Mouse (Mus musculus): ENCODE data around the gene Cfap99. TPM values are rescaled to one million over a fixed set of nuclear protein-coding genes. Genes with fewer than 3 reads are reported as not detected.

The Cfap99 gene
- polyA plus RNA-seq, 1 experiment, result 0.04 TPM

GRCm38 (mm10) chr5:34295141-34295540 lies 6.7 kb downstream of the Cfap99 start:
- Histone ChIP-seq H3K4me1 (ENCODE audit: control insufficient read depth, insufficient read depth, insufficient read length) (no peaks in the 10 kb centered on the region), H3K27me3 (ENCODE audit: control insufficient read depth, insufficient read depth, low read length) (peaks cover 3% of the 10 kb centered on the region), H3K4me3 (ENCODE audit: extremely low read depth, insufficient read depth, insufficient read length) (no peak overlapping the region), H3K27ac (ENCODE audit: insufficient read depth, low read length) (no peak overlapping the region), H3K36me3 (ENCODE audit: control insufficient read depth, insufficient read depth, low read length) (no peaks in the 10 kb centered on the region)
- DNase-seq (ENCODE audit: low read depth in 1 of 2, low spot score in 2 of 2), result no peak
- no peak for TF ChIP-seq POLR2A (IDR thresholded peaks at IDR 0.05; ENCODE audit: low read depth, low read length)
- TF ChIP-seq CTCF (IDR thresholded peaks at IDR 0.05; ENCODE audit: extremely low read depth, insufficient read depth, insufficient read length, insufficient replicate concordance), result no peak
- WGBS, result 95% methylated on average over 2 of the region's 2 CpGs

GRCm38 (mm10) chr5:34298061-34298460 lies 9.7 kb downstream of the Cfap99 start:
- DNase-seq (ENCODE audit: low read depth in 1 of 2, low spot score in 2 of 2), result no peak
- Histone ChIP-seq H3K27ac (ENCODE audit: insufficient read depth, low read length) (no peak overlapping the region), H3K36me3 (ENCODE audit: control insufficient read depth, insufficient read depth, low read length) (no peaks in the 10 kb centered on the region), H3K4me3 (ENCODE audit: extremely low read depth, insufficient read depth, insufficient read length) (no peak overlapping the region), H3K4me1 (ENCODE audit: control insufficient read depth, insufficient read depth, insufficient read length) (no peaks in the 10 kb centered on the region), H3K27me3 (ENCODE audit: control insufficient read depth, insufficient read depth, low read length) (no peaks in the 10 kb centered on the region)
- no peak for TF ChIP-seq POLR2A (IDR thresholded peaks at IDR 0.05; ENCODE audit: low read depth, low read length)
- TF ChIP-seq CTCF (IDR thresholded peaks at IDR 0.05; ENCODE audit: extremely low read depth, insufficient read depth, insufficient read length, insufficient replicate concordance), result no peak
- 70% methylated on average over 4 of the region's 4 CpGs for WGBS

GRCm38 (mm10) chr5:34298937-34299535 lies 10.6 kb downstream of the Cfap99 start:
- H3K4me3 ChIP-seq (ENCODE audit: extremely low read depth, insufficient read depth, insufficient read length), result no peak overlapping the region
- DNase-seq (ENCODE audit: low read depth in 1 of 2, low spot score in 2 of 2), result no peak
- 88% methylated on average over 10 of the region's 10 CpGs for WGBS
- TF ChIP-seq POLR2A (IDR thresholded peaks at IDR 0.05; ENCODE audit: low read depth, low read length), result no peak
- no peak for TF ChIP-seq CTCF (IDR thresholded peaks at IDR 0.05; ENCODE audit: extremely low read depth, insufficient read depth, insufficient read length, insufficient replicate concordance)
- no peaks in the 10 kb centered on the region for H3K4me1 ChIP-seq (ENCODE audit: control insufficient read depth, insufficient read depth, insufficient read length)
- no peaks in the 10 kb centered on the region for H3K36me3 ChIP-seq (ENCODE audit: control insufficient read depth, insufficient read depth, low read length)
- no peak overlapping the region for H3K27ac ChIP-seq (ENCODE audit: insufficient read depth, low read length)
- no peaks in the 10 kb centered on the region for H3K27me3 ChIP-seq (ENCODE audit: control insufficient read depth, insufficient read depth, low read length)

GRCm38 (mm10) chr5:34302377-34302776 lies 14.0 kb downstream of the Cfap99 start:
- WGBS, result 83% methylated on average over 7 of the region's 7 CpGs
- no peaks in the 10 kb centered on the region for H3K27me3 ChIP-seq (ENCODE audit: control insufficient read depth, insufficient read depth, low read length)
- TF ChIP-seq POLR2A (IDR thresholded peaks at IDR 0.05; ENCODE audit: low read depth, low read length) (no peak), CTCF (IDR thresholded peaks at IDR 0.05; ENCODE audit: extremely low read depth, insufficient read depth, insufficient read length, insufficient replicate concordance) (no peak)

GRCm38 (mm10) chr5:34309016-34309415 lies 20.6 kb downstream of the Cfap99 start:
- H3K36me3 ChIP-seq (ENCODE audit: control insufficient read depth, insufficient read depth, low read length), result no peaks in the 10 kb centered on the region
- H3K4me1 ChIP-seq (ENCODE audit: control insufficient read depth, insufficient read depth, insufficient read length), result no peaks in the 10 kb centered on the region
- H3K4me3 ChIP-seq (ENCODE audit: extremely low read depth, insufficient read depth, insufficient read length), result no peak overlapping the region
- DNase-seq (ENCODE audit: low read depth in 1 of 2, low spot score in 2 of 2), result no peak
- H3K27me3 ChIP-seq (ENCODE audit: control insufficient read depth, insufficient read depth, low read length), result no peaks in the 10 kb centered on the region
- no peak overlapping the region for H3K27ac ChIP-seq (ENCODE audit: insufficient read depth, low read length)
- WGBS, result 74% methylated on average over 3 of the region's 3 CpGs
- TF ChIP-seq CTCF (IDR thresholded peaks at IDR 0.05; ENCODE audit: extremely low read depth, insufficient read depth, insufficient read length, insufficient replicate concordance), result no peak
- TF ChIP-seq POLR2A (IDR thresholded peaks at IDR 0.05; ENCODE audit: low read depth, low read length), result no peak

More at GRCm38 (mm10) chr5:34302377-34302776, 14.0 kb downstream of the Cfap99 start:
- DNase-seq (ENCODE audit: low read depth in 1 of 2, low spot score in 2 of 2), result no peak
- Histone ChIP-seq H3K4me3 (ENCODE audit: extremely low read depth, insufficient read depth, insufficient read length) (no peak overlapping the region), H3K4me1 (ENCODE audit: control insufficient read depth, insufficient read depth, insufficient read length) (no peaks in the 10 kb centered on the region), H3K36me3 (ENCODE audit: control insufficient read depth, insufficient read depth, low read length) (no peaks in the 10 kb centered on the region), H3K27ac (ENCODE audit: insufficient read depth, low read length) (no peak overlapping the region)

GRCm38 (mm10) chr5:34319491-34320034 lies 31.2 kb downstream of the Cfap99 start:
- WGBS, result 83% methylated on average over 2 of the region's 2 CpGs
- no peak for DNase-seq (ENCODE audit: low read depth in 1 of 2, low spot score in 2 of 2)
- H3K4me1 ChIP-seq (ENCODE audit: control insufficient read depth, insufficient read depth, insufficient read length), result no peaks in the 10 kb centered on the region

GRCm38 (mm10) chr5:34321236-34321635 lies 32.8 kb downstream of the Cfap99 start:
- H3K4me1 ChIP-seq (ENCODE audit: control insufficient read depth, insufficient read depth, insufficient read length), result no peaks in the 10 kb centered on the region
- no peak overlapping the region for H3K27ac ChIP-seq (ENCODE audit: insufficient read depth, low read length)
- no peak overlapping the region for H3K4me3 ChIP-seq (ENCODE audit: extremely low read depth, insufficient read depth, insufficient read length)
- H3K36me3 ChIP-seq (ENCODE audit: control insufficient read depth, insufficient read depth, low read length), result no peaks in the 10 kb centered on the region
- DNase-seq (ENCODE audit: low read depth in 1 of 2, low spot score in 2 of 2), result no peak
- TF ChIP-seq CTCF (IDR thresholded peaks at IDR 0.05; ENCODE audit: extremely low read depth, insufficient read depth, insufficient read length, insufficient replicate concordance), result no peak
- TF ChIP-seq POLR2A (IDR thresholded peaks at IDR 0.05; ENCODE audit: low read depth, low read length), result no peak
- 81% methylated on average over 4 of the region's 4 CpGs for WGBS
- H3K27me3 ChIP-seq (ENCODE audit: control insufficient read depth, insufficient read depth, low read length), result no peaks in the 10 kb centered on the region

More at GRCm38 (mm10) chr5:34319491-34320034, 31.2 kb downstream of the Cfap99 start:
- Histone ChIP-seq H3K27me3 (ENCODE audit: control insufficient read depth, insufficient read depth, low read length) (no peaks in the 10 kb centered on the region), H3K36me3 (ENCODE audit: control insufficient read depth, insufficient read depth, low read length) (no peaks in the 10 kb centered on the region), H3K4me3 (ENCODE audit: extremely low read depth, insufficient read depth, insufficient read length) (no peak overlapping the region), H3K27ac (ENCODE audit: insufficient read depth, low read length) (no peak overlapping the region)
- no peak for TF ChIP-seq POLR2A (IDR thresholded peaks at IDR 0.05; ENCODE audit: low read depth, low read length)
- no peak for TF ChIP-seq CTCF (IDR thresholded peaks at IDR 0.05; ENCODE audit: extremely low read depth, insufficient read depth, insufficient read length, insufficient replicate concordance)
